15 mouse cellular contexts compared by ENCODE assay signal in the genomic region with DNA sequence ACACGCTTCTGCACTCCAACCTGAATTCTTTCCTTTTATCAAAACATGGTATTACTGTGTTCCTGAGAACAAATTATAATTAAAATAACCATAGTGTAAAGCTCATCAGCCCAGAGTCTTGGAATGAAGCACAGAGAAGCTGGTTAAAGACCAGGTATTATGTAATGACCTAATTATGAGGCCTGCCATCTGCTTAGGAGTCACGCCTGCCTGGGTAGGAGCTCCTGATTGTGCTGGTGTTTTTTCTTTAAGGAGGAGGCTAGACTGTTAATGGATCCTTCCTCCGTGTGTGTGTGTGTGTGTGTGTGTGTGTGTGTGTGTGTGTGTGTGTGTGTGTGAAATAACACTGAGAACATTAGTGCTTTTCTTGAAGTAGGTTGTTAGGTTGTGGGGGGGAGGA. TPM values are rescaled to one million over a fixed set of nuclear protein-coding genes. Genes with fewer than 3 reads are reported as not detected.
A peak's percentile ranks its signal among the peaks of the same experiment; 100 is the strongest.
DNase-seq lines count a peak whose midpoint lies in the region; ATAC-seq and TF ChIP-seq lines count a peak whose summit lies in the region.
"Had no signal": no experiment of that assay in that cellular context is flagged by ENCODE, and none has a peak within 500 bp of the region (broad histone marks: within the 10 kb centered on the region; RNA-seq: fewer than 3 reads in every experiment).

No protein-coding gene starts in this region.

- H3K4me2 ChIP-seq in kidney, postnatal 0 days (ENCODE audit: low read length), result no peak overlapping the region
- H3K4me2 ChIP-seq: embryonic facial prominence, embryonic 13.5 days; limb, embryonic 12.5 days; neural tube, embryonic 12.5 days had no signal

- no peak overlapping the region for H3K4me3 ChIP-seq in gastrocnemius, adult 2 months
- H3K4me3 ChIP-seq in kidney, postnatal 0 days (replicated peaks; ENCODE audit: low read depth, low read length), result no peak overlapping the region
- H3K4me3 ChIP-seq: embryonic facial prominence, embryonic 13.5 days; limb, embryonic 12.5 days; megakaryocyte, embryonic 14.5 days; neural tube, embryonic 12.5 days had no signal

- no peak for ATAC-seq in kidney, postnatal 0 days (replicated peaks; ENCODE audit: low FRiP score, low read depth)
- ATAC-seq: lung, postnatal 0 days had no signal

- no peaks in the 10 kb centered on the region for H3K27me3 ChIP-seq in kidney, postnatal 0 days (ENCODE audit: insufficient read depth, low read length)
- H3K27me3 ChIP-seq: embryonic facial prominence, embryonic 13.5 days; limb, embryonic 12.5 days; megakaryocyte, embryonic 14.5 days; neural tube, embryonic 12.5 days had no signal

- no peaks in the 10 kb centered on the region for H3K9me3 ChIP-seq in kidney, postnatal 0 days (replicated peaks; ENCODE audit: low read length)
- H3K9me3 ChIP-seq: embryonic facial prominence, embryonic 13.5 days; limb, embryonic 12.5 days; neural tube, embryonic 12.5 days had no signal

- no peak for DNase-seq in gastrocnemius, adult 2 months
- no peak for DNase-seq in gastrocnemius, adult 18-20 months (ENCODE audit: low spot score)
- peak; percentile 7 for DNase-seq in kidney, postnatal 0 days (ENCODE audit: low spot score)
- no peak for DNase-seq in kidney, postnatal 10 days
- DNase-seq in cerebellum, adult 18-20 months, result peak; percentile 61 to 71
- peak; percentile 47 to 54 for DNase-seq in cerebellum, postnatal 36 days
- no peak for DNase-seq in spleen, postnatal 14 days (ENCODE audit: low spot score in 2 of 2)
- no peak for DNase-seq in yolk sac, embryonic 10.5 days (ENCODE audit: low spot score)
- DNase-seq: thymus, postnatal 25 days had no signal

- TF ChIP-seq CTCF in gastrocnemius, adult 2 months (IDR thresholded peaks at IDR 0.05), result no peak
- no peak for TF ChIP-seq CTCF in kidney, postnatal 0 days (IDR thresholded peaks at IDR 0.05; ENCODE audit: low read depth)

- H3K4me1 ChIP-seq in kidney, postnatal 0 days (replicated peaks; ENCODE audit: insufficient read depth, low read length), result no peaks in the 10 kb centered on the region
- H3K4me1 ChIP-seq: embryonic facial prominence, embryonic 13.5 days; neural tube, embryonic 12.5 days had no signal

- 51% methylated on average over 3 of the region's 3 CpGs for WGBS in kidney, postnatal 0 days

- H3K9ac ChIP-seq in kidney, postnatal 0 days (ENCODE audit: low read depth, low read length), result no peak overlapping the region
- H3K9ac ChIP-seq: embryonic facial prominence, embryonic 13.5 days; limb, embryonic 12.5 days; liver, embryonic 14.5 days; neural tube, embryonic 12.5 days had no signal

- peak overlapping the region; percentile 58; the same call in 1 of the 2 replicates for H3K27ac ChIP-seq in gastrocnemius, adult 2 months
- H3K27ac ChIP-seq in kidney, postnatal 0 days, result no peak overlapping the region
- H3K27ac ChIP-seq: embryonic facial prominence, embryonic 13.5 days; limb, embryonic 12.5 days; liver, embryonic 14.5 days; neural tube, embryonic 12.5 days had no signal

- H3K36me3 ChIP-seq in kidney, postnatal 0 days (ENCODE audit: insufficient read depth, low read length), result no peaks in the 10 kb centered on the region
- H3K36me3 ChIP-seq: embryonic facial prominence, embryonic 13.5 days; limb, embryonic 12.5 days; neural tube, embryonic 12.5 days had no signal

- intact Hi-C loops in gastrocnemius, adult 2 months (cut with DNase I), result no loop called here

RNA-seq across cellular contexts. Expression of a gene that starts 49.7 kb away (rescaled TPM):
- total RNA-seq in gastrocnemius, adult 2 months (2021), result 10 to 100 TPM; 32.0 to 44.5 TPM
- 10 to 100 TPM; 30.5 to 46.5 TPM for total RNA-seq in gastrocnemius, adult 18-20 months (2021)
- polyA plus RNA-seq in kidney, postnatal 0 days (2015; fragmentation: Nextera tagmentation; extraction: Ambion mirVana), result 7.3 and 7.8 TPM in 2 replicates

Comparison
In these comparisons a context has a peak if more than half of its experiments do, and no peak if none do; other contexts are left out.
1. DNase-seq: peak in kidney, postnatal 0 days (single experiment), cerebellum, adult 18-20 months (2 of 2) and cerebellum, postnatal 36 days (2 of 2); none in gastrocnemius, adult 2 months (single experiment), gastrocnemius, adult 18-20 months (single experiment), kidney, postnatal 10 days (single experiment), spleen, postnatal 14 days (0 of 2) and yolk sac, embryonic 10.5 days (single experiment).